Mouse (Mus musculus) heart, embryonic 14.5 days (tissue): ENCODE measurements around the gene Hmgb2. TPM values are rescaled to one million over a fixed set of nuclear protein-coding genes. Genes with fewer than 3 reads are reported as not detected.

Experiments used
- ATAC-seq: fragments of 200-750 bp; cut with Nextera tagmentation; 2 replicates; pipeline ENCODE4 v1.8.0; 2017; ENCODE audit warnings: low read depth, moderate TSS enrichment; ENCODE audit not compliant: insufficient number of reproducible peaks, insufficient read depth, low FRiP score
- H3K27ac ChIP-seq, 2 experiments: fragments of 200-500 bp in 1 of 2; fragments of 300-500 bp in 1 of 2; sonication (generic) in 1 of 2; replicated peaks in 1 of 2; 2 replicates each; pipeline ENCODE4 v1.5.1; 2012 to 2014; ENCODE audit warnings: low read depth in 2 of 2, low read length in 2 of 2, control low read depth in 1 of 2, mild to moderate bottlenecking in 1 of 2, mixed read lengths in 1 of 2; ENCODE audit not compliant: control insufficient read depth in 1 of 2, insufficient read depth in 1 of 2
- H3K27me3 ChIP-seq: fragments of 300-500 bp; sonication (generic); 2 replicates; pipeline ENCODE4 v1.6.1; 2014; ENCODE audit warnings: mild to moderate bottlenecking, low read length, control low read depth; ENCODE audit not compliant: control insufficient read depth, insufficient read depth
- H3K36me3 ChIP-seq: fragments of 300-500 bp; sonication (generic); 2 replicates; pipeline ENCODE4 v1.6.1; 2014; ENCODE audit warnings: mild to moderate bottlenecking, control low read depth, low read length, mixed read lengths; ENCODE audit not compliant: control insufficient read depth, insufficient read depth
- H3K4me1 ChIP-seq, 2 experiments: fragments of 200-500 bp in 1 of 2; fragments of 300-500 bp in 1 of 2; sonication (generic) in 1 of 2; 2 replicates each; pipeline ENCODE4 v1.6.1; 2012 to 2014; ENCODE audit warnings: low read length in 2 of 2, control low read depth in 1 of 2, mixed read lengths in 1 of 2; ENCODE audit not compliant: control insufficient read depth in 2 of 2, insufficient read depth in 2 of 2
- H3K4me2 ChIP-seq: fragments of 300-500 bp; sonication (generic); 2 replicates; pipeline ENCODE4 v1.6.1; 2014; ENCODE audit warnings: mild to moderate bottlenecking, low read length
- H3K4me3 ChIP-seq, 2 experiments: fragments of 200-500 bp in 1 of 2; fragments of 300-500 bp in 1 of 2; sonication (generic) in 1 of 2; 2 replicates each; pipeline ENCODE4 v1.5.1; 2012 to 2014; ENCODE audit warnings: low read length in 2 of 2, mild to moderate bottlenecking in 2 of 2, control low read depth in 1 of 2, low read depth in 1 of 2, moderate library complexity in 1 of 2; ENCODE audit not compliant: control insufficient read depth in 1 of 2, insufficient read depth in 1 of 2
- H3K9ac ChIP-seq: fragments of 300-500 bp; sonication (generic); 2 replicates; pipeline ENCODE4 v1.6.1; 2014; ENCODE audit warnings: mild to moderate bottlenecking, low read length
- H3K9me3 ChIP-seq: fragments of 300-500 bp; sonication (generic); 2 replicates; pipeline ENCODE4 v1.6.1; 2016; ENCODE audit warnings: low read length, control low read depth; ENCODE audit not compliant: control insufficient read depth
- WGBS: fragments of 180-500 bp; shearing (Covaris S2); extraction: QIAGEN DNeasy Blood & Tissue Kit; methylation state at CpG from one replicate; pipeline ENCODE4 v1.1.7; 2014; 5-methylcytosine and 5-hydroxymethylcytosine counted together
- polyA plus RNA-seq: library from polyadenylated mRNA; unstranded; fragments of >200 nt; fragmentation: Nextera tagmentation; extraction: Ambion mirVana; gene quantifications from 2 replicates; pipeline ENCODE4 v1.2.1, GENCODE M21; 2014

The Hmgb2 gene
- polyA plus RNA-seq, 1 experiment from 2014 or later: 259 TPM

DNA sequence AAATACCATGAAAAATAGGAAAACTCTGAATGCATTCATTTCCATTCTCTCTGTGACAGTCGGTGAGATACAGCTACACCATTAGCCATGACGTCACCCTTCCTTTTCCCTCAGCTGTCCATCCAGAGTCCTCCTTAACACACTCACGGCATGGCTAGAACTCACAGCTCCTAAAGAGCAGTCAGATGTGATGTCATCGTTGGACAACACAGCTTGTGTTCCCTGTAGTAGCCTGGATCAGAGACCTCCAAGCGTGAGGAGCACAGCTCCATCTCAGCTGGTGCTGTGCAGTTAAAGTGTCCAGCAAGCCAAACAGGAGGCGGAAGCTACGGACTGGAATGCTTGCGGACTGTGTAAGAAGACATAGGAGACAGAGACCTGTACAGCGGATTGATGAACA lies 49.2 kb downstream of the Hmgb2 start:
- no peak overlapping the region for H3K4me2 ChIP-seq
- 77% methylated on average over 9 of the region's 9 CpGs for WGBS
- H3K4me1 ChIP-seq: no peaks in the 10 kb centered on the region
- H3K27ac ChIP-seq: no peak overlapping the region
- H3K27me3 ChIP-seq: no peaks in the 10 kb centered on the region
- no peaks in the 10 kb centered on the region for H3K9me3 ChIP-seq
- no peak overlapping the region for H3K4me3 ChIP-seq
- no peak for ATAC-seq
- H3K9ac ChIP-seq: no peak overlapping the region
- H3K36me3 ChIP-seq: no peaks in the 10 kb centered on the region

GRCm38 (mm10) chr8:57562741-57563140 lies 51.0 kb downstream of the Hmgb2 start:
- Histone ChIP-seq H3K9me3 (no peaks in the 10 kb centered on the region), H3K9ac (no peak overlapping the region), H3K4me3 (no peak overlapping the region), H3K4me2 (no peak overlapping the region), H3K4me1 (no peaks in the 10 kb centered on the region), H3K27me3 (no peaks in the 10 kb centered on the region), H3K27ac (no peak overlapping the region), H3K36me3 (no peaks in the 10 kb centered on the region)
- ATAC-seq: no peak
- WGBS: 91% methylated on average over 3 of the region's 3 CpGs

DNA sequence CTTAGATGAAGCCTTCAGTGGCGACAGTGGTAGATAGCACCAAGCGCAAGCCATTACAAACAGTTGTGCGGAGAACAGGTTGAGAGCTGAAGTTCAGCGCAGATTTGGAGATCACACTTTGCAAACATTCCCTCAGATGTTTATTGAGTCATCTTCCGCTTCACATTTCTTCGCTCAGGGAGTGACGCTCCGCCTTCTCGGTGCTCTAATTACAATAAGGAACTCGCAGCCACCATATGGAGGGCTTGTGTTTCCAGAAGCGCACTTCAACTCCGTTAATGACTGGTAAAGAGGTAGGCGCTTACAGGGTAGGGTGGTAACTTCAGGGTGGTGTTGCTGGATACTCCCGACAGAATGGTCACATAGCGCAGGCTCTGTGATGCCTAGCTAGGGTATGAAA lies 52.0 kb downstream of the Hmgb2 start:
- ATAC-seq: no peak
- 91% methylated on average over 15 of the region's 15 CpGs for WGBS

GRCm38 (mm10) chr8:57565039-57565438 lies 53.3 kb downstream of the Hmgb2 start:
- Histone ChIP-seq H3K4me3 (no peak overlapping the region), H3K27me3 (no peaks in the 10 kb centered on the region), H3K4me1 (no peaks in the 10 kb centered on the region), H3K4me2 (no peak overlapping the region), H3K36me3 (no peaks in the 10 kb centered on the region), H3K27ac (no peak overlapping the region), H3K9me3 (no peaks in the 10 kb centered on the region), H3K9ac (no peak overlapping the region)
- WGBS: 42% methylated on average over 6 of the region's 6 CpGs
- no peak for ATAC-seq

More for the DNA sequence above, 52.0 kb downstream of the Hmgb2 start:
- Histone ChIP-seq H3K27ac (no peak overlapping the region), H3K4me2 (no peak overlapping the region), H3K36me3 (no peaks in the 10 kb centered on the region), H3K9ac (no peak overlapping the region), H3K9me3 (no peaks in the 10 kb centered on the region), H3K4me1 (no peaks in the 10 kb centered on the region), H3K27me3 (no peaks in the 10 kb centered on the region), H3K4me3 (no peak overlapping the region)

Other genes with a start within 250 kb of the Hmgb2 start
- gene Hand2, start 190.9 kb upstream of the Hmgb2 start, polyA plus RNA-seq: 16.3 and 17.4 TPM in 2 replicates
- 1.0 and 1.8 TPM in 2 replicates for gene Scrg1, start 56.0 kb upstream of the Hmgb2 start, polyA plus RNA-seq
- 64.1 and 66.8 TPM in 2 replicates for gene Sap30, start 24.0 kb upstream of the Hmgb2 start, polyA plus RNA-seq
- gene Galnt7, start 141.1 kb downstream of the Hmgb2 start, polyA plus RNA-seq: 6.1 and 6.8 TPM in 2 replicates